8 mouse cellular contexts compared by ENCODE assay signal in the genomic region with DNA sequence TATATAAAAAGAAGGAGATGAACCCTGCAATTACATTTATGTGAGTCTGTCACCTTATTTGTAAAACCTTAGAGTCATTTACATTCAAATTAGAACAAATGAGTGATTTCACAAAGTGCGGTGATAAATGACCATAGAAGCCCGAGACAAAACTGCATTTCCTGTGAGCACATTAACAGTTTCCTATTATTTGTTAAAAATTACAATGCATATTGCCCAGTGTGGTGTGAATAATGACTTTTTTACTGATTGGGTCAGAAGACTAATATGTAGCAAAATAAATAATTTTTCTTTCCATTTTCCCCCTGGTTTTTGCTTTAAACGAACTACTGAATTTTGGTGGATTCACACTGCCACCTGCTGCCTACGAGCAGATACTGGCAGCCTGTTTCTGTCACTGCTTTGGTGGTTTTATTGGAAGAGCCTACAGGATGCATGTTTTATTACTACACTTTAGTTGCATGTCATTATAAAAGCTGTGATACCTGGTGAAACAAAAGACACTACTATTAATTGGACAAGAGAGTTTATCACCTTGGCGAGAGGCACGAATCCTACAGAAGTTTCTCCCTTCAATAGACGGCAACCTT.
DNase-seq lines count a peak whose midpoint lies in the region; ATAC-seq and TF ChIP-seq lines count a peak whose summit lies in the region.

No protein-coding gene starts in this region.

- no peak overlapping the region for H3K27ac ChIP-seq in kidney, embryonic 15.5 days
- H3K27ac ChIP-seq in MEL (ENCODE audit: control insufficient read depth, low read depth, low read length) = no peak overlapping the region
- H3K27ac ChIP-seq in layer of hippocampus, adult 2 months = no peak overlapping the region

- TF ChIP-seq POLR2A in MEL (IDR thresholded peaks at IDR 0.05; ENCODE audit: control insufficient read depth in 1 of 2, insufficient read depth in 1 of 2, low read depth in 1 of 2, low read length in 2 of 2, poor library complexity in 1 of 2) = no peak

- no peak overlapping the region for H3K4me3 ChIP-seq in kidney, embryonic 15.5 days (replicated peaks)
- no peak overlapping the region for H3K4me3 ChIP-seq in MEL (ENCODE audit: control insufficient read depth in 1 of 2, insufficient read depth in 1 of 2, low read depth in 2 of 2, low read length in 2 of 2)
- H3K4me3 ChIP-seq in layer of hippocampus, adult 2 months = no peak overlapping the region

- peak; percentile 36 to 76 (median 67) for TF ChIP-seq CTCF in MEL (IDR thresholded peaks at IDR 0.05 in 2 of 3, conservative IDR thresholded peaks at IDR 0.05 in 1 of 3; ENCODE audit: control insufficient read depth in 1 of 3, insufficient read depth in 1 of 3, low read depth in 2 of 3, low read length in 3 of 3, poor library complexity in 1 of 3, severe bottlenecking in 1 of 3)
- peak; percentile 90 for TF ChIP-seq CTCF in layer of hippocampus, adult 2 months (conservative IDR thresholded peaks at IDR 0.05)

- H3K4me2 ChIP-seq in kidney, embryonic 15.5 days = no peak overlapping the region

- H3K36me3 ChIP-seq in kidney, embryonic 15.5 days = no peaks in the 10 kb centered on the region
- no peaks in the 10 kb centered on the region for H3K36me3 ChIP-seq in MEL (ENCODE audit: control insufficient read depth in 1 of 2, insufficient read depth in 2 of 2, low read length in 2 of 2)

- no peak overlapping the region for H3K9ac ChIP-seq in kidney, embryonic 15.5 days
- H3K9ac ChIP-seq in MEL (ENCODE audit: control insufficient read depth, low read depth, low read length, poor library complexity, severe bottlenecking) = no peak overlapping the region

- no peaks in the 10 kb centered on the region for H3K9me3 ChIP-seq in kidney, embryonic 15.5 days (replicated peaks)
- no peaks in the 10 kb centered on the region for H3K9me3 ChIP-seq in MEL (replicated peaks; ENCODE audit: insufficient read depth, low read length)

- no peaks in the 10 kb centered on the region for H3K27me3 ChIP-seq in kidney, embryonic 15.5 days
- peaks cover 2 to 3% of the 10 kb centered on the region in 2 experiments; a peak in 1 of 4 replicates for H3K27me3 ChIP-seq in MEL (ENCODE audit: control insufficient read depth in 1 of 2, insufficient read depth in 2 of 2, low read length in 2 of 2)

- H3K4me1 ChIP-seq in kidney, embryonic 15.5 days = no peaks in the 10 kb centered on the region
- H3K4me1 ChIP-seq in MEL (ENCODE audit: control insufficient read depth in 1 of 2, insufficient read depth in 2 of 2, low read length in 2 of 2) = no peaks in the 10 kb centered on the region; a peak in 1 of 4 replicates

- TF ChIP-seq RAD21 in MEL (IDR thresholded peaks at IDR 0.05; ENCODE audit: low read depth, low read length) = peak; percentile 91

- H3K79me2 ChIP-seq in MEL (ENCODE audit: control insufficient read depth, insufficient read depth, low read length, poor library complexity) = no peaks in the 10 kb centered on the region

- DNase-seq in kidney, postnatal 10 days = peak; percentile 25
- peak; percentile 49 for DNase-seq in MEL (ENCODE audit: low read depth, low spot score)
- peak; percentile 57 for DNase-seq in embryo, embryonic 10 days (ENCODE audit: low spot score)
- peak; percentile 33 to 46 for DNase-seq in layer of hippocampus, adult 2 months (ENCODE audit: low spot score in 2 of 2)
- peak; percentile 11 for DNase-seq in right cerebral cortex, postnatal 14 days
- no peak for DNase-seq in urinary bladder, postnatal 4 days (ENCODE audit: low spot score in 2 of 2)
- no peak for DNase-seq in heart, adult 11 months

- no peak for ATAC-seq in kidney, embryonic 15.5 days (replicated peaks; ENCODE audit: low FRiP score)

- WGBS in kidney, embryonic 15.5 days = 62% methylated on average over 7 of the region's 7 CpGs

- TF ChIP-seq EP300 in MEL (IDR thresholded peaks at IDR 0.05; ENCODE audit: low read depth in 1 of 2, low read length in 2 of 2) = no peak

TF ChIP-seq in MEL, 35 proteins besides CTCF, POLR2A, EP300 and RAD21:
- peak; percentile 76 for TF ChIP-seq ZC3H11A (IDR thresholded peaks at IDR 0.05; ENCODE audit: low read depth, low read length)
- TF ChIP-seq MAFK (IDR thresholded peaks at IDR 0.05; ENCODE audit: borderline replicate concordance, low read depth, low read length) = no peak
- TF ChIP-seq USF1 (IDR thresholded peaks at IDR 0.05; ENCODE audit: low read depth, low read length) = no peak
- TF ChIP-seq TAL1 (IDR thresholded peaks at IDR 0.05; ENCODE audit: low read length) = no peak
- TF ChIP-seq BHLHE40 (IDR thresholded peaks at IDR 0.05; ENCODE audit: borderline replicate concordance, low read depth, low read length) = no peak
- no peak for TF ChIP-seq RCOR1 (IDR thresholded peaks at IDR 0.05; ENCODE audit: low read depth, low read length)
- TF ChIP-seq ZKSCAN1 (IDR thresholded peaks at IDR 0.05; ENCODE audit: low read depth, low read length) = no peak
- no peak for TF ChIP-seq E2F4 (IDR thresholded peaks at IDR 0.05; ENCODE audit: borderline replicate concordance, low read depth, low read length)
- no peak for TF ChIP-seq MXI1 (IDR thresholded peaks at IDR 0.05; ENCODE audit: low read depth, low read length)
- peak; percentile 84 for TF ChIP-seq SMC3 (IDR thresholded peaks at IDR 0.05; ENCODE audit: low read depth, low read length)

Comparison
In these comparisons a context has a peak if more than half of its experiments do, and no peak if none do; other contexts are left out.
1. DNase-seq: peak in kidney, postnatal 10 days (single experiment), MEL (single experiment), embryo, embryonic 10 days (single experiment), layer of hippocampus, adult 2 months (2 of 2) and right cerebral cortex, postnatal 14 days (single experiment); none in urinary bladder, postnatal 4 days (0 of 2) and heart, adult 11 months (single experiment).